Mouse (Mus musculus): Measurements from ENCODE around the gene Mtus2. TPM values are rescaled to one million over a fixed set of nuclear protein-coding genes. Genes with fewer than 3 reads are reported as not detected.

Gene Mtus2
- total and polyA plus RNA-seq, 3 experiments, result 0.08 TPM; not detected in 2

DNA sequence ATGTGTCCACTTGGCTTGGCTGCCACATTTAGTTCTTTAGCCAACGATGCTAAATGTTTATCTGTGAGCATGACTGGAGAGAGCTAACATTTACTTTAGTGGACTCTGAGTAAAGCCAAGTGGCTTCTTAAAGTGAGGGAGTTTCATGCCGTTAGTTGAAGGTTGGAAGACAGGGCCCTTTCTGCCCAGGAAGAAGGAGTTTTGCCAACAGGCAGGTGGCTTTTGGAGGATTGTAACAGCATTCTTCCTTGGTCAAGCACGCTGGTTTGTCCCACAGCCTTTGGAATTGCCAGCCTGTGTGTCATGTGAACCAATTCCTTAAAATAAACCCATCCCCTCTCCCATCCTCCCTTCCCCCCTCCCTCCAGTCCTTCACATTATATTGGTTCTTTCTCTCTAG lies 100.3 kb downstream of the Mtus2 start:
- Histone ChIP-seq H3K9me3 (replicated peaks; ENCODE audit: insufficient read depth, low read length) (no peaks in the 10 kb centered on the region), H3K27ac (ENCODE audit: control insufficient read depth, low read depth, low read length) (no peak overlapping the region), H3K4me1 (ENCODE audit: control insufficient read depth in 1 of 2, insufficient read depth in 2 of 2, low read length in 2 of 2) (no peaks in the 10 kb centered on the region), H3K79me2 (ENCODE audit: control insufficient read depth, insufficient read depth, low read length, poor library complexity) (no peaks in the 10 kb centered on the region), H3K9ac (ENCODE audit: control insufficient read depth, low read depth, low read length, poor library complexity, severe bottlenecking) (no peak overlapping the region), H3K27me3 (ENCODE audit: control insufficient read depth in 1 of 2, insufficient read depth in 2 of 2, low read length in 2 of 2) (no peaks in the 10 kb centered on the region), H3K4me3 (ENCODE audit: control insufficient read depth in 1 of 2, insufficient read depth in 1 of 2, low read depth in 2 of 2, low read length in 2 of 2) (no peak overlapping the region), H3K36me3 (ENCODE audit: control insufficient read depth in 1 of 2, insufficient read depth in 2 of 2, low read length in 2 of 2) (no peaks in the 10 kb centered on the region)
- no peak for DNase-seq (ENCODE audit: low read depth, low spot score)
- TF ChIP-seq UBTF (IDR thresholded peaks at IDR 0.05; ENCODE audit: borderline replicate concordance, insufficient read depth, low read depth, low read length), result no peak
- TF ChIP-seq MYB (IDR thresholded peaks at IDR 0.05; ENCODE audit: low read depth, low read length), result no peak
- no peak for TF ChIP-seq ZNF384 (IDR thresholded peaks at IDR 0.05; ENCODE audit: low read depth, low read length)
- no peak for TF ChIP-seq TAL1 (IDR thresholded peaks at IDR 0.05; ENCODE audit: low read length)
- no peak for TF ChIP-seq TCF12 (IDR thresholded peaks at IDR 0.05; ENCODE audit: low read depth, low read length)
- no peak for TF ChIP-seq EP300 (IDR thresholded peaks at IDR 0.05; ENCODE audit: low read depth in 1 of 2, low read length in 2 of 2)

DNA sequence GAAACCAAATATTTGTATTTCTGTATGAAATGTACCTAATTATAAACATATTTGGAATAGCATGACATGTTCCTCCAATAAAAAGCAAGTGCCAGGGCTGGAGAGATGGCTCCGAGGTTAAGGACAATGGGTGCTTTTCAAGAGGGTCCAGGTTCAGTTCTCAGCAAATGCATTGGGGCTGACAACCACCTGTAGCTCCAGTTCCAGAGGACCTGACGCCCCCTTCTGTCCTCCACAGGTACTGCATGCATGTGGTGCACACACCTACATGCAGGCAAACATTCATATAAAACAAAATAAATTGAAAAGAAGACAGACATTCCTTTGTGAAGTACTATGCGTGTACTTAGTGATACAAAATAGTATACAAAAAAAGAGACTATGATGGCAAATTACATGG lies 102.2 kb downstream of the Mtus2 start:
- TF ChIP-seq ZNF384 (IDR thresholded peaks at IDR 0.05; ENCODE audit: low read depth, low read length) (no peak), CTCF (IDR thresholded peaks at IDR 0.05 in 2 of 3, conservative IDR thresholded peaks at IDR 0.05 in 1 of 3; ENCODE audit: control insufficient read depth in 1 of 3, insufficient read depth in 1 of 3, low read depth in 2 of 3, low read length in 3 of 3, poor library complexity in 1 of 3, severe bottlenecking in 1 of 3) (peak in 1 of 3 experiments; percentile 5; a peak in 1 of 6 replicates)
- no peaks in the 10 kb centered on the region for H3K4me1 ChIP-seq (ENCODE audit: control insufficient read depth in 1 of 2, insufficient read depth in 2 of 2, low read length in 2 of 2)
- no peaks in the 10 kb centered on the region for H3K36me3 ChIP-seq (ENCODE audit: control insufficient read depth in 1 of 2, insufficient read depth in 2 of 2, low read length in 2 of 2)
- H3K9me3 ChIP-seq (replicated peaks; ENCODE audit: insufficient read depth, low read length), result no peaks in the 10 kb centered on the region
- H3K9ac ChIP-seq (ENCODE audit: control insufficient read depth, low read depth, low read length, poor library complexity, severe bottlenecking), result no peak overlapping the region
- no peaks in the 10 kb centered on the region for H3K27me3 ChIP-seq (ENCODE audit: control insufficient read depth in 1 of 2, insufficient read depth in 2 of 2, low read length in 2 of 2)
- no peak overlapping the region for H3K27ac ChIP-seq (ENCODE audit: control insufficient read depth, low read depth, low read length)
- H3K79me2 ChIP-seq (ENCODE audit: control insufficient read depth, insufficient read depth, low read length, poor library complexity), result no peaks in the 10 kb centered on the region
- no peak overlapping the region for H3K4me3 ChIP-seq (ENCODE audit: control insufficient read depth in 1 of 2, insufficient read depth in 1 of 2, low read depth in 2 of 2, low read length in 2 of 2)
- no peak for DNase-seq (ENCODE audit: low read depth, low spot score)

DNA sequence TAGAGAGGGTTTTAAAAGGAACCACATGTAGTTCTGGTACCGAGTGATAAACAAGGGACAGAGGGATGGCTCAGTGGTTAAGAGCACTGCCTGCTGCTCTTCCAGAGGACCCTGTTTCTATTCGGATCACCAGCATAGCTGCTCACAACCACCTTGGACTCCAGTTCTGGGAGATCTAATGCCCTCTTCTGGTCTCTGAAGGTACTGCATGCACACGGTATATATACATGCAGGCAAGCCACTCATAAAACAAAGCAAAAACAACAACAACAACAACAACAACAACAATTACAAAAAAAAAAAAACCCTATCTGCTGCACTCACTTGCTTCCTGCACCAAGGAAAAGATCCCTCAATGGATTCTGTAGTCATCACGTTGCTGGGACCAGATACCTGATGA lies 104.7 kb downstream of the Mtus2 start:
- no peak for TF ChIP-seq CHD1 (IDR thresholded peaks at IDR 0.05; ENCODE audit: low read depth, low read length)
- peak in 1 of 3 experiments; percentile 30; a peak in 1 of 6 replicates for TF ChIP-seq CTCF (IDR thresholded peaks at IDR 0.05 in 2 of 3, conservative IDR thresholded peaks at IDR 0.05 in 1 of 3; ENCODE audit: control insufficient read depth in 1 of 3, insufficient read depth in 1 of 3, low read depth in 2 of 3, low read length in 3 of 3, poor library complexity in 1 of 3, severe bottlenecking in 1 of 3)
- TF ChIP-seq POLR2AphosphoS2 (IDR thresholded peaks at IDR 0.05; ENCODE audit: low read length), result no peak
- TF ChIP-seq POLR2AphosphoS5 (IDR thresholded peaks at IDR 0.05; ENCODE audit: borderline replicate concordance, low read depth, low read length), result no peak
- no peak for TF ChIP-seq MEF2A (IDR thresholded peaks at IDR 0.05; ENCODE audit: extremely low read depth, insufficient replicate concordance, low read depth, low read length, poor library complexity, severe bottlenecking)
- Histone ChIP-seq H3K9ac (ENCODE audit: control insufficient read depth, low read depth, low read length, poor library complexity, severe bottlenecking) (no peak overlapping the region), H3K79me2 (ENCODE audit: control insufficient read depth, insufficient read depth, low read length, poor library complexity) (no peaks in the 10 kb centered on the region), H3K27me3 (ENCODE audit: control insufficient read depth in 1 of 2, insufficient read depth in 2 of 2, low read length in 2 of 2) (no peaks in the 10 kb centered on the region), H3K4me1 (ENCODE audit: control insufficient read depth in 1 of 2, insufficient read depth in 2 of 2, low read length in 2 of 2) (no peaks in the 10 kb centered on the region), H3K27ac (ENCODE audit: control insufficient read depth, low read depth, low read length) (no peak overlapping the region), H3K4me3 (ENCODE audit: control insufficient read depth in 1 of 2, insufficient read depth in 1 of 2, low read depth in 2 of 2, low read length in 2 of 2) (no peak overlapping the region), H3K9me3 (replicated peaks; ENCODE audit: insufficient read depth, low read length) (no peaks in the 10 kb centered on the region), H3K36me3 (ENCODE audit: control insufficient read depth in 1 of 2, insufficient read depth in 2 of 2, low read length in 2 of 2) (no peaks in the 10 kb centered on the region)
- no peak for DNase-seq (ENCODE audit: low read depth, low spot score)
